Comparison of ENCODE assay signal across 8 mouse cellular contexts in the genomic region with DNA sequence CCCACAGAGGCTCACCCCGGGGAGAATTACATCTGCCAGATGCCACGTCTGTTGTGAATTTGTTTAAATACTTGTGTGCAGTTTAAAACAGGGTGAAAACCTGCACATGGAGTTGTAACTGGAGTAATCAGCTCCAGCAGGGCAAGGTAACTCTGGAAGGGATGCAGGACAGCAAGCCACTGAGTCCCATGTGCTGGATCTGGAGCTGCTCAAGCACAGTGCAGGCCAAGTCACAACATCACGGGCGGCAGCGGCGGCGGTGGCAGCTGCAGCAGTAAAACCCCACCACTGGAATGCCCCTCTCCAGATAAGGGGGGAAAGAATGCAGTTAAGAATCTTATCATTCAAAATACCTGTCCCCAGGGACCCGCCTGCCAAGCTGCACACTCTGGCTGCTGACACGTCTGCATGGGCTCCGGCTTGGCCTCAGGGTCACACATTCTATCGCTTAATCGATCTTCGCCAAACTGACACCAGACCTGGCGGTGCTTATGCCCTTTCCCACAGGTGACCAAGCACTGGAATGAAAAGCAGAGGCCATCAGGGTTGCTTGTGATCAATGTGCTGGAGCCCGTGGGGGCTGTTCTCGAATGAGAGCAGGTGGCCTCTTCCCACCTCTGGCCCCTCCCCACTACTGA. TPM values are rescaled to one million over a fixed set of nuclear protein-coding genes. Genes with fewer than 3 reads are reported as not detected.
A peak's percentile ranks its signal among the peaks of the same experiment; 100 is the strongest.
DNase-seq lines count a peak whose midpoint lies in the region; ATAC-seq and TF ChIP-seq lines count a peak whose summit lies in the region.
"Had no signal": no experiment of that assay in that cellular context is flagged by ENCODE, and none has a peak within 500 bp of the region (broad histone marks: within the 10 kb centered on the region; RNA-seq: fewer than 3 reads in every experiment).

No protein-coding gene starts in this region.

- H3K9me3 ChIP-seq in ES-Bruce4 (replicated peaks; ENCODE audit: control insufficient read depth, insufficient read depth, low read length, poor library complexity, severe bottlenecking), result no peaks in the 10 kb centered on the region
- no peaks in the 10 kb centered on the region for H3K9me3 ChIP-seq in heart, embryonic 11.5 days (replicated peaks; ENCODE audit: control insufficient read depth, low read length)
- no peaks in the 10 kb centered on the region for H3K9me3 ChIP-seq in lung, embryonic 14.5 days (ENCODE audit: low read depth, low read length)
- H3K9me3 ChIP-seq in forebrain, embryonic 13.5 days (replicated peaks), result no peaks in the 10 kb centered on the region

- WGBS in heart, embryonic 11.5 days (ENCODE audit: insufficient replicate concordance), result 23% methylated on average over 16 of the region's 16 CpGs
- 18% methylated on average over 16 of the region's 16 CpGs for WGBS in lung, embryonic 14.5 days
- 75% methylated on average over 16 of the region's 16 CpGs for WGBS in forebrain, embryonic 13.5 days

- no peaks in the 10 kb centered on the region for H3K36me3 ChIP-seq in ES-Bruce4 (ENCODE audit: control insufficient read depth, insufficient read depth, low read length, poor library complexity, severe bottlenecking)
- no peaks in the 10 kb centered on the region for H3K36me3 ChIP-seq in heart, embryonic 11.5 days (ENCODE audit: control insufficient read depth, insufficient read depth, low read length)
- peaks cover 35% of the 10 kb centered on the region; the same call in 1 of the 2 replicates for H3K36me3 ChIP-seq in lung, embryonic 14.5 days (ENCODE audit: insufficient read depth)
- H3K36me3 ChIP-seq in forebrain, embryonic 13.5 days (ENCODE audit: poor library complexity, severe bottlenecking), result no peaks in the 10 kb centered on the region

- ATAC-seq in heart, embryonic 11.5 days (replicated peaks; ENCODE audit: insufficient number of reproducible peaks, low FRiP score, low TSS enrichment), result 0 out of 2 replicates have a peak, but pooled peaks have one; percentile 55
- peak; percentile 53 for ATAC-seq in lung, embryonic 14.5 days (ENCODE audit: insufficient read depth)
- ATAC-seq in forebrain, embryonic 13.5 days, result no peak

- TF ChIP-seq EP300 in ES-Bruce4 (IDR thresholded peaks at IDR 0.05; ENCODE audit: insufficient read depth, low read depth, low read length), result no peak

- peak overlapping the region; percentile 47 for H3K4me2 ChIP-seq in heart, embryonic 11.5 days
- peak overlapping the region; percentile 31 for H3K4me2 ChIP-seq in lung, embryonic 14.5 days
- H3K4me2 ChIP-seq in forebrain, embryonic 13.5 days, result no peak overlapping the region

- TF ChIP-seq CTCF in ES-Bruce4 (IDR thresholded peaks at IDR 0.05; ENCODE audit: low read depth, low read length), result no peak
- TF ChIP-seq CTCF in lung, embryonic 14.5 days (IDR thresholded peaks at IDR 0.05; ENCODE audit: low read depth), result no peak

- H3K27ac ChIP-seq in ES-Bruce4 (ENCODE audit: insufficient read depth, low read length), result no peak overlapping the region
- peak overlapping the region; percentile 98 for H3K27ac ChIP-seq in heart, embryonic 11.5 days (ENCODE audit: low read depth, low read length)
- H3K27ac ChIP-seq in lung, embryonic 14.5 days (ENCODE audit: low read depth), result peak overlapping the region; percentile 81
- H3K27ac ChIP-seq in forebrain, embryonic 13.5 days, result no peak overlapping the region

- no peaks in the 10 kb centered on the region for H3K4me1 ChIP-seq in ES-Bruce4 (ENCODE audit: control insufficient read depth, insufficient read depth, low read length)
- peaks cover 20% of the 10 kb centered on the region for H3K4me1 ChIP-seq in heart, embryonic 11.5 days (ENCODE audit: control insufficient read depth, insufficient read depth, low read length)
- peaks cover 17% of the 10 kb centered on the region for H3K4me1 ChIP-seq in lung, embryonic 14.5 days (ENCODE audit: insufficient read depth)
- H3K4me1 ChIP-seq in forebrain, embryonic 13.5 days, result peaks cover 5% of the 10 kb centered on the region; the same call in 1 of the 2 replicates

- peak; percentile 25 for DNase-seq in NIH3T3 (ENCODE audit: low read depth)
- DNase-seq in lung, embryonic 14.5 days, result peak; percentile 61
- no peak for DNase-seq in T-cell, adult 2 months (ENCODE audit: low spot score)
- DNase-seq in layer of hippocampus, postnatal 10 days (ENCODE audit: low spot score in 2 of 2), result no peak

- no peaks in the 10 kb centered on the region for H3K27me3 ChIP-seq in ES-Bruce4 (ENCODE audit: control insufficient read depth, insufficient read depth, low read length, poor library complexity, severe bottlenecking)
- no peaks in the 10 kb centered on the region for H3K27me3 ChIP-seq in heart, embryonic 11.5 days (ENCODE audit: control insufficient read depth, insufficient read depth, low read length)
- H3K27me3 ChIP-seq in lung, embryonic 14.5 days (ENCODE audit: insufficient read depth, low read length), result no peaks in the 10 kb centered on the region
- no peaks in the 10 kb centered on the region for H3K27me3 ChIP-seq in forebrain, embryonic 13.5 days

- no peak for TF ChIP-seq POLR2A in ES-Bruce4 (IDR thresholded peaks at IDR 0.05; ENCODE audit: insufficient read depth, low read length)

- H3K9ac ChIP-seq in ES-Bruce4 (ENCODE audit: low read depth, poor library complexity, severe bottlenecking), result no peak overlapping the region
- H3K9ac ChIP-seq in heart, embryonic 11.5 days (ENCODE audit: low read depth, low read length), result peak overlapping the region; percentile 63; the same call in 1 of the 2 replicates
- no peak overlapping the region for H3K9ac ChIP-seq in lung, embryonic 14.5 days
- no peak overlapping the region for H3K9ac ChIP-seq in forebrain, embryonic 13.5 days

- peak overlapping the region; percentile 51 for H3K4me3 ChIP-seq in ES-Bruce4 (ENCODE audit: low read depth, low read length)
- peak overlapping the region; percentile 12; the same call in 1 of the 2 replicates for H3K4me3 ChIP-seq in heart, embryonic 11.5 days (ENCODE audit: low read depth, low read length)
- no peak overlapping the region for H3K4me3 ChIP-seq in lung, embryonic 14.5 days (ENCODE audit: low read depth, low read length)
- H3K4me3 ChIP-seq in forebrain, embryonic 13.5 days, result no peak overlapping the region

RNA-seq across cellular contexts. Expression of gene Gm15737, which starts 0.5 kb away (rescaled TPM):
- polyA plus RNA-seq in ES-Bruce4 (2011; ENCODE audit: insufficient read depth, insufficient read length, low read depth, missing spikeins), result not detected in 2 replicates
- 0.11 and 0.33 TPM in 2 replicates for polyA plus RNA-seq in heart, embryonic 11.5 days (2014; fragmentation: Nextera tagmentation; extraction: Ambion mirVana)
- 0.16 and 0.20 TPM in 2 replicates for polyA plus RNA-seq in lung, embryonic 14.5 days (2014; fragmentation: Nextera tagmentation; extraction: Ambion mirVana)
- polyA plus RNA-seq in forebrain, embryonic 13.5 days (2015; fragmentation: Nextera tagmentation; extraction: Ambion mirVana), result not detected in 2 replicates
- total RNA-seq in layer of hippocampus, postnatal 10 days (2021), result not detected
- total RNA-seq: neutrophil, adult 5-6 weeks had no signal

RNA-seq across cellular contexts. Expression of gene A730049H05Rik, which starts 53.4 kb away (rescaled TPM):
- 0.40 TPM in 1 of 2 replicates, not detected in the other for polyA plus RNA-seq in ES-Bruce4 (2011; ENCODE audit: insufficient read depth, insufficient read length, low read depth, missing spikeins)
- 2.5 and 3.1 TPM in 2 replicates for polyA plus RNA-seq in heart, embryonic 11.5 days (2014; fragmentation: Nextera tagmentation; extraction: Ambion mirVana)
- 0.68 and 1.1 TPM in 2 replicates for polyA plus RNA-seq in lung, embryonic 14.5 days (2014; fragmentation: Nextera tagmentation; extraction: Ambion mirVana)
- 0.25 and 0.42 TPM in 2 replicates for polyA plus RNA-seq in forebrain, embryonic 13.5 days (2015; fragmentation: Nextera tagmentation; extraction: Ambion mirVana)
- under 1 TPM; 0.16 to 0.20 TPM for total RNA-seq in layer of hippocampus, postnatal 10 days (2021)
- total RNA-seq: neutrophil, adult 5-6 weeks had no signal

Comparison
In these comparisons a context has a peak if more than half of its experiments do, and no peak if none do; other contexts are left out.
1. H3K27ac ChIP-seq: peak in heart, embryonic 11.5 days (single experiment) and lung, embryonic 14.5 days (single experiment); none in ES-Bruce4 (single experiment) and forebrain, embryonic 13.5 days (single experiment).
2. H3K4me3 ChIP-seq: peak in ES-Bruce4 (single experiment) and heart, embryonic 11.5 days (single experiment); none in lung, embryonic 14.5 days (single experiment) and forebrain, embryonic 13.5 days (single experiment).
3. DNase-seq: peak in NIH3T3 (single experiment) and lung, embryonic 14.5 days (single experiment); none in T-cell, adult 2 months (single experiment) and layer of hippocampus, postnatal 10 days (0 of 2).